Mouse (Mus musculus): Measurements from ENCODE around the gene Sorcs3. TPM values are rescaled to one million over a fixed set of nuclear protein-coding genes. Genes with fewer than 3 reads are reported as not detected.

The Sorcs3 gene
- polyA plus RNA-seq, 1 experiment, result 1.1 TPM

- TF ChIP-seq POLR2A (IDR thresholded peaks at IDR 0.05; ENCODE audit: borderline replicate concordance, control insufficient read depth, low read depth, low read length) (no peak), CTCF (IDR thresholded peaks at IDR 0.05; ENCODE audit: control insufficient read depth, insufficient read depth, low read length) (no peak)
- Histone ChIP-seq H3K27ac (ENCODE audit: control insufficient read depth, insufficient read depth, low read depth, low read length, poor library complexity) (no peak overlapping the region), H3K4me3 (replicated peaks; ENCODE audit: control insufficient read depth, low read depth, low read length) (no peak overlapping the region), H3K4me1 (ENCODE audit: control insufficient read depth, insufficient read depth, low read length) (no peaks in the 10 kb centered on the region)
- 17% methylated on average over 7 of the region's 7 CpGs for WGBS
Measured at GRCm38 (mm10) chr19:48523803-48524202, 318.0 kb downstream of the Sorcs3 start.

- WGBS, result 20% methylated on average over 9 of the region's 9 CpGs
- Histone ChIP-seq H3K4me3 (replicated peaks; ENCODE audit: control insufficient read depth, low read depth, low read length) (no peak overlapping the region), H3K4me1 (ENCODE audit: control insufficient read depth, insufficient read depth, low read length) (no peaks in the 10 kb centered on the region; the same call in 1 of the 2 replicates), H3K27ac (ENCODE audit: control insufficient read depth, insufficient read depth, low read depth, low read length, poor library complexity) (no peak overlapping the region)
- no peak for TF ChIP-seq CTCF (IDR thresholded peaks at IDR 0.05; ENCODE audit: control insufficient read depth, insufficient read depth, low read length)
- TF ChIP-seq POLR2A (IDR thresholded peaks at IDR 0.05; ENCODE audit: borderline replicate concordance, control insufficient read depth, low read depth, low read length), result no peak
Measured at GRCm38 (mm10) chr19:48524527-48525214, 318.8 kb downstream of the Sorcs3 start.

- H3K4me3 ChIP-seq (replicated peaks; ENCODE audit: control insufficient read depth, low read depth, low read length), result no peak overlapping the region
- no peaks in the 10 kb centered on the region; the same call in 1 of the 2 replicates for H3K4me1 ChIP-seq (ENCODE audit: control insufficient read depth, insufficient read depth, low read length)
- no peak overlapping the region for H3K27ac ChIP-seq (ENCODE audit: control insufficient read depth, insufficient read depth, low read depth, low read length, poor library complexity)
- WGBS, result 5% methylated on average over 4 of the region's 4 CpGs
- no peak for TF ChIP-seq CTCF (IDR thresholded peaks at IDR 0.05; ENCODE audit: control insufficient read depth, insufficient read depth, low read length)
- TF ChIP-seq POLR2A (IDR thresholded peaks at IDR 0.05; ENCODE audit: borderline replicate concordance, control insufficient read depth, low read depth, low read length), result no peak
Measured at GRCm38 (mm10) chr19:48533582-48533981, 327.8 kb downstream of the Sorcs3 start.

- no peak overlapping the region for H3K27ac ChIP-seq (ENCODE audit: control insufficient read depth, insufficient read depth, low read depth, low read length, poor library complexity)
- H3K4me3 ChIP-seq (replicated peaks; ENCODE audit: control insufficient read depth, low read depth, low read length), result no peak overlapping the region
- TF ChIP-seq CTCF (IDR thresholded peaks at IDR 0.05; ENCODE audit: control insufficient read depth, insufficient read depth, low read length) (no peak), POLR2A (IDR thresholded peaks at IDR 0.05; ENCODE audit: borderline replicate concordance, control insufficient read depth, low read depth, low read length) (no peak)
- no peaks in the 10 kb centered on the region; the same call in 1 of the 2 replicates for H3K4me1 ChIP-seq (ENCODE audit: control insufficient read depth, insufficient read depth, low read length)
Measured at GRCm38 (mm10) chr19:48544294-48544693, 338.5 kb downstream of the Sorcs3 start.

GRCm38 (mm10) chr19:48545421-48546132 is 339.8 kb downstream of the Sorcs3 start:
- H3K4me3 ChIP-seq (replicated peaks; ENCODE audit: control insufficient read depth, low read depth, low read length), result no peak overlapping the region
- H3K4me1 ChIP-seq (ENCODE audit: control insufficient read depth, insufficient read depth, low read length), result no peaks in the 10 kb centered on the region
- H3K27ac ChIP-seq (ENCODE audit: control insufficient read depth, insufficient read depth, low read depth, low read length, poor library complexity), result no peak overlapping the region
- TF ChIP-seq CTCF (IDR thresholded peaks at IDR 0.05; ENCODE audit: control insufficient read depth, insufficient read depth, low read length) (no peak), POLR2A (IDR thresholded peaks at IDR 0.05; ENCODE audit: borderline replicate concordance, control insufficient read depth, low read depth, low read length) (no peak)
- 76% methylated on average over 7 of the region's 7 CpGs for WGBS

GRCm38 (mm10) chr19:48546133-48546448 is 340.3 kb downstream of the Sorcs3 start:
- no peaks in the 10 kb centered on the region for H3K4me1 ChIP-seq (ENCODE audit: control insufficient read depth, insufficient read depth, low read length)
- WGBS, result 53% methylated on average over 2 of the region's 2 CpGs
- no peak overlapping the region for H3K4me3 ChIP-seq (replicated peaks; ENCODE audit: control insufficient read depth, low read depth, low read length)

GRCm38 (mm10) chr19:48548143-48548881 is 342.5 kb downstream of the Sorcs3 start:
- WGBS, result 68% methylated on average over 9 of the region's 9 CpGs
- no peak overlapping the region for H3K27ac ChIP-seq (ENCODE audit: control insufficient read depth, insufficient read depth, low read depth, low read length, poor library complexity)
- H3K4me3 ChIP-seq (replicated peaks; ENCODE audit: control insufficient read depth, low read depth, low read length), result no peak overlapping the region
- no peaks in the 10 kb centered on the region for H3K4me1 ChIP-seq (ENCODE audit: control insufficient read depth, insufficient read depth, low read length)
- no peak for TF ChIP-seq POLR2A (IDR thresholded peaks at IDR 0.05; ENCODE audit: borderline replicate concordance, control insufficient read depth, low read depth, low read length)
- no peak for TF ChIP-seq CTCF (IDR thresholded peaks at IDR 0.05; ENCODE audit: control insufficient read depth, insufficient read depth, low read length)

More at GRCm38 (mm10) chr19:48546133-48546448, 340.3 kb downstream of the Sorcs3 start:
- no peak for TF ChIP-seq POLR2A (IDR thresholded peaks at IDR 0.05; ENCODE audit: borderline replicate concordance, control insufficient read depth, low read depth, low read length)
- TF ChIP-seq CTCF (IDR thresholded peaks at IDR 0.05; ENCODE audit: control insufficient read depth, insufficient read depth, low read length), result no peak
- H3K27ac ChIP-seq (ENCODE audit: control insufficient read depth, insufficient read depth, low read depth, low read length, poor library complexity), result no peak overlapping the region

GRCm38 (mm10) chr19:48559432-48559831 is 353.6 kb downstream of the Sorcs3 start:
- no peak overlapping the region for H3K27ac ChIP-seq (ENCODE audit: control insufficient read depth, insufficient read depth, low read depth, low read length, poor library complexity)
- H3K4me3 ChIP-seq (replicated peaks; ENCODE audit: control insufficient read depth, low read depth, low read length), result no peak overlapping the region
- no peak for TF ChIP-seq CTCF (IDR thresholded peaks at IDR 0.05; ENCODE audit: control insufficient read depth, insufficient read depth, low read length)
- no peak for TF ChIP-seq POLR2A (IDR thresholded peaks at IDR 0.05; ENCODE audit: borderline replicate concordance, control insufficient read depth, low read depth, low read length)
- H3K4me1 ChIP-seq (ENCODE audit: control insufficient read depth, insufficient read depth, low read length), result no peaks in the 10 kb centered on the region
- 51% methylated on average over 2 of the region's 2 CpGs for WGBS
